Mouse (Mus musculus): Measurements from ENCODE around the gene Akt1.

DNA sequence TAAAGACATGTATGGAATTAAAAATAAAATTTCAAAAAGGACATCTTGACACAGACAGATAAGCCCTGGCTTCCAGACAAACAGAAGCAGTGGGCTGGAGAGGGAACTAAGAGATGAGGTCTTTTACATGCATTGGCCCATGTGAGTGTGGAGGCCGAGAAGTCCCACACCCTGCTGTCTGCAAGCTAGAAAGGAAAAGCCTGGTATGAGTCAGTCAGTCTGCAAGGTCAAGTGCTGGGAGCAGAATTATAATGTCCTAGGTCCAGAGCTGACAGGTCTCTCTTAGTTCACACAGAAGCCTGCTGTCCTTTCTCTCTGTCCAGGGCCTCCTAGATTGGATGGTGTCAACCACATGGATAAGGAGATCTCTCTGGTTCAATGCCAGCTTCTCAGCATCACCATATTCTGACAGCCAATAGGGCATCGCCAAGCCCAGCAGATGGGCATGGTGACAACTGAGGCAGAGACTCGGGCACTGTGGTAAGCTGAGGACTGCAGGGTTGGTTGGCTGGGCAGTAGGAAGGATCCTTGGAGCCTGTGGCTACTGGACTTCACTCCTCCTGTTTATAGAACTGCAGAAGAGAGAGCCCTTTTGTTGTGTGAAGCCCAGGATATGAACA is 22.2 kb upstream of the Akt1 start:
- no peak for TF ChIP-seq POLR2A (IDR thresholded peaks at IDR 0.05; ENCODE audit: low read depth, low read length)
- TF ChIP-seq CTCF (IDR thresholded peaks at IDR 0.05; ENCODE audit: extremely low read depth, insufficient read length, insufficient replicate concordance, low read depth, low read length), result no peak
